Mouse (Mus musculus): ENCODE results near the gene 2810408A11Rik.

The 2810408A11Rik gene

GRCm38 (mm10) chr11:69900471-69901405 is at the start of gene 2810408A11Rik, which contains the start of gene Neurl4:
Gene 2810408A11Rik, minus strand, starts transcription at chr11:69900987.
Gene Neurl4, plus strand, starts transcription at chr11:69901072.
- peak; percentile 82 to 87 for DNase-seq (ENCODE audit: low spot score in 2 of 2)

- DNase-seq (ENCODE audit: low spot score in 2 of 2), result no peak
These were observed 48.0 kb upstream of the 2810408A11Rik start for GRCm38 (mm10) chr11:69948763-69949150.

- DNase-seq (ENCODE audit: low spot score in 2 of 2), result no peak
These were observed 47.4 kb upstream of the 2810408A11Rik start, which contains the start of gene Slc2a4 for GRCm38 (mm10) chr11:69948066-69948762. Gene Slc2a4, minus strand, starts transcription at chr11:69948188.

GRCm38 (mm10) chr11:69947337-69948065 is 46.7 kb upstream of the 2810408A11Rik start:
- no peak for DNase-seq (ENCODE audit: low spot score in 2 of 2)

- DNase-seq (ENCODE audit: low spot score in 2 of 2), result no peak
These were observed 45.5 kb upstream of the 2810408A11Rik start for GRCm38 (mm10) chr11:69945997-69946891.

GRCm38 (mm10) chr11:69945216-69945615 is 44.4 kb upstream of the 2810408A11Rik start:
- DNase-seq (ENCODE audit: low spot score in 2 of 2), result no peak

- no peak for DNase-seq (ENCODE audit: low spot score in 2 of 2)
These were observed 40.2 kb upstream of the 2810408A11Rik start for GRCm38 (mm10) chr11:69940962-69941361.

GRCm38 (mm10) chr11:69939731-69940130 is 38.9 kb upstream of the 2810408A11Rik start:
- DNase-seq (ENCODE audit: low spot score in 2 of 2), result no peak

- DNase-seq (ENCODE audit: low spot score in 2 of 2), result no peak
These were observed 38.4 kb upstream of the 2810408A11Rik start for GRCm38 (mm10) chr11:69939181-69939580.

- no peak for DNase-seq (ENCODE audit: low spot score in 2 of 2)
These were observed 37.7 kb upstream of the 2810408A11Rik start for GRCm38 (mm10) chr11:69938401-69938979.

- no peak for DNase-seq (ENCODE audit: low spot score in 2 of 2)
These were observed 37.0 kb upstream of the 2810408A11Rik start for GRCm38 (mm10) chr11:69937834-69938233.

GRCm38 (mm10) chr11:69937385-69937784 is 36.6 kb upstream of the 2810408A11Rik start:
- DNase-seq (ENCODE audit: low spot score in 2 of 2), result no peak

- no peak for DNase-seq (ENCODE audit: low spot score in 2 of 2)
These were observed 36.0 kb upstream of the 2810408A11Rik start for GRCm38 (mm10) chr11:69936714-69937347.

- no peak for DNase-seq (ENCODE audit: low spot score in 2 of 2)
These were observed 35.4 kb upstream of the 2810408A11Rik start for GRCm38 (mm10) chr11:69936156-69936555.

- peak; percentile 80 to 82 for DNase-seq (ENCODE audit: low spot score in 2 of 2)
These were observed 34.5 kb upstream of the 2810408A11Rik start, which contains the start of gene Ybx2 for GRCm38 (mm10) chr11:69935137-69935879. Gene Ybx2, plus strand, starts transcription at chr11:69935796.

GRCm38 (mm10) chr11:69934681-69935080 is 33.9 kb upstream of the 2810408A11Rik start:
- no peak for DNase-seq (ENCODE audit: low spot score in 2 of 2)

- DNase-seq (ENCODE audit: low spot score in 2 of 2), result peak; percentile 56 to 66
These were observed 33.4 kb upstream of the 2810408A11Rik start for GRCm38 (mm10) chr11:69934169-69934568.

GRCm38 (mm10) chr11:69933066-69933465 is 32.3 kb upstream of the 2810408A11Rik start:
- no peak for DNase-seq (ENCODE audit: low spot score in 2 of 2)

- no peak for DNase-seq (ENCODE audit: low spot score in 2 of 2)
These were observed 31.5 kb upstream of the 2810408A11Rik start for GRCm38 (mm10) chr11:69932254-69932653.
